Mouse (Mus musculus): ENCODE data around the gene Exosc6. TPM values are rescaled to one million over a fixed set of nuclear protein-coding genes. Genes with fewer than 3 reads are reported as not detected.
"Not testable (repeated sequence)": the region's sequence is repeated elsewhere in the genome, so short reads cannot be mapped to it uniquely, and the experiment has no call there.

The Exosc6 gene
- polyA plus RNA-seq, 1 experiment from 2014 or later, result 23.0 TPM

DNA sequence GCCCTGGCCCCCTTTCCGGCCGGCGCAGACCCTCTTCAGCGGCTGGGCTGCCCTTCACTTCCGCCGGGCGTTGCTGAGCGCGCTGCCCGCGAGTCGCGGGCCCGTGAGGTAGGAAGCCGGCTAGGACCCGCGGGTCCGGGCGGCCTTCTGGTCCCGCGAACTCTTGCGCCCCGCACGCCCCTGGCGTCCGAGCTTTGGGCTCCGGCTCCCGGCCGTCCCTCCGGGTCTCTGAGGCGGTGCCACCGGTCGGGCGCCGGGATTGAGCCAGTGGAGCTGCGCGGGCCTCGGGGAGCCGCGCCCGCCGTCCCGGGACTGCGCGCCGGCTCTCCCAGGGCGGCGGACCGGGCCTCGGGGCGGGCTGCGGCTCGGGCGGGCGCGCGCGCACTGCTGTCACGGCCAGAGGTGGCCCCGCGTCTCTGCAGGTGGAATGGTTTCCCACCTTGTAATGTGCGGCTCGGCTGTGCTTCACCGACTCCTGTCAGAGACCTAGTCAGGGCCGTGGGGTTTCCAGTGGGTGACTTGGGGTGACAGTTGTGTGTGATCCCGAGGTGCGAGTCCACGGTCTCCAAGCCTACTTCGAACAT, 38.7 kb downstream of the Exosc6 start:
- H3K36me3 ChIP-seq; H3K9me3 ChIP-seq; H3K4me1 ChIP-seq (replicated peaks); H3K27me3 ChIP-seq (replicated peaks): not testable (repeated sequence)
- peak; percentile 78; the same call in 1 of the 2 replicates for ATAC-seq
- Histone ChIP-seq H3K27ac (peak overlapping the region; percentile 32; the same call in 1 of the 2 replicates), H3K4me3 (replicated peaks) (peak overlapping the region; percentile 68), H3K9ac (peak overlapping the region; percentile 54), H3K4me2 (replicated peaks) (peak overlapping the region; percentile 74)
- WGBS, result under 1% methylated on average over 58 of the region's 69 CpGs

Other genes starting within 250 kb of the Exosc6 start
- 69.0 and 69.5 TPM in 2 replicates for gene Cog4, start 209.7 kb upstream of the Exosc6 start, polyA plus RNA-seq (2015; fragmentation: Nextera tagmentation; extraction: Ambion mirVana)
- 123 and 126 TPM in 2 replicates for gene Sf3b3, start 209.6 kb upstream of the Exosc6 start, polyA plus RNA-seq (2015; fragmentation: Nextera tagmentation; extraction: Ambion mirVana)
- gene Fuk, start 153.9 kb upstream of the Exosc6 start, polyA plus RNA-seq (2015; fragmentation: Nextera tagmentation; extraction: Ambion mirVana), result 10.2 and 13.2 TPM in 2 replicates
- 13.0 and 15.3 TPM in 2 replicates for gene St3gal2, start 136.4 kb upstream of the Exosc6 start, polyA plus RNA-seq (2015; fragmentation: Nextera tagmentation; extraction: Ambion mirVana)
- gene Ddx19a, start 58.5 kb upstream of the Exosc6 start, polyA plus RNA-seq (2015; fragmentation: Nextera tagmentation; extraction: Ambion mirVana), result 12.4 and 15.4 TPM in 2 replicates
- 7.0 and 7.5 TPM in 2 replicates for gene Ddx19b, start 24.6 kb upstream of the Exosc6 start, polyA plus RNA-seq (2015; fragmentation: Nextera tagmentation; extraction: Ambion mirVana)
- 50.4 and 54.1 TPM in 2 replicates for gene Aars, start 23.2 kb upstream of the Exosc6 start, polyA plus RNA-seq (2015; fragmentation: Nextera tagmentation; extraction: Ambion mirVana)
- gene Clec18a, start 36.1 kb downstream of the Exosc6 start, polyA plus RNA-seq (2015; fragmentation: Nextera tagmentation; extraction: Ambion mirVana), result 0.13 and 0.32 TPM in 2 replicates
- 9.5 and 10.1 TPM in 2 replicates for gene Pdpr, start 38.3 kb downstream of the Exosc6 start, polyA plus RNA-seq (2015; fragmentation: Nextera tagmentation; extraction: Ambion mirVana)
- 54.5 and 57.4 TPM in 2 replicates for gene Glg1, start 202.9 kb downstream of the Exosc6 start, polyA plus RNA-seq (2015; fragmentation: Nextera tagmentation; extraction: Ambion mirVana)
- gene Rfwd3, start 243.9 kb downstream of the Exosc6 start, polyA plus RNA-seq (2015; fragmentation: Nextera tagmentation; extraction: Ambion mirVana), result 49.4 and 50.3 TPM in 2 replicates

Measured in intestine, embryonic 15.5 days (tissue).